Mouse (Mus musculus) heart, embryonic 11.5 days (tissue): ENCODE results near the gene Spg7. TPM values are rescaled to one million over a fixed set of nuclear protein-coding genes. Genes with fewer than 3 reads are reported as not detected.
"Not testable (repeated sequence)": the region's sequence is repeated elsewhere in the genome, so short reads cannot be mapped to it uniquely, and the experiment has no call there.

Experiments
- ATAC-seq: fragments of 200-750 bp; cut with Nextera tagmentation; replicated peaks from 2 replicates; pipeline ENCODE4 v1.8.0; 2017; ENCODE audit warnings: moderate library complexity; ENCODE audit not compliant: insufficient number of reproducible peaks, low FRiP score, low TSS enrichment
- H3K27ac ChIP-seq: fragments of 300-500 bp; sonication (generic); 2 replicates; pipeline ENCODE4 v1.5.1; 2014; ENCODE audit warnings: mild to moderate bottlenecking, low read depth, low read length
- H3K27me3 ChIP-seq: fragments of 300-500 bp; sonication (generic); 2 replicates; pipeline ENCODE4 v1.6.1; 2014; ENCODE audit warnings: mild to moderate bottlenecking, low read length, mixed read lengths; ENCODE audit not compliant: control insufficient read depth, insufficient read depth
- H3K36me3 ChIP-seq: fragments of 300-500 bp; sonication (generic); 2 replicates; pipeline ENCODE4 v1.6.1; 2014; ENCODE audit warnings: mild to moderate bottlenecking, low read length, moderate library complexity, mixed read lengths; ENCODE audit not compliant: control insufficient read depth, insufficient read depth
- H3K4me1 ChIP-seq: fragments of 300-500 bp; sonication (generic); 2 replicates; pipeline ENCODE4 v1.6.1; 2014; ENCODE audit warnings: low read length; ENCODE audit not compliant: control insufficient read depth, insufficient read depth
- H3K4me2 ChIP-seq: fragments of 300-500 bp; sonication (generic); 2 replicates; pipeline ENCODE4 v1.6.1; 2014; ENCODE audit warnings: mild to moderate bottlenecking, moderate library complexity
- H3K4me3 ChIP-seq: fragments of 300-500 bp; sonication (generic); 2 replicates; pipeline ENCODE4 v1.5.1; 2014; ENCODE audit warnings: low read depth, low read length
- H3K9ac ChIP-seq: fragments of 300-500 bp; sonication (generic); 2 replicates; pipeline ENCODE4 v1.6.1; 2014; ENCODE audit warnings: mild to moderate bottlenecking, low read depth, low read length, moderate library complexity
- H3K9me3 ChIP-seq: fragments of 300-500 bp; sonication (generic); replicated peaks from 2 replicates; pipeline ENCODE4 v1.6.1; 2016; ENCODE audit warnings: low read length; ENCODE audit not compliant: control insufficient read depth
- WGBS: fragments of 180-500 bp; shearing (Covaris S2); extraction: QIAGEN DNeasy Blood & Tissue Kit; methylation state at CpG from one replicate; pipeline ENCODE4 v1.1.7; 2014; ENCODE audit not compliant: insufficient replicate concordance; 5-methylcytosine and 5-hydroxymethylcytosine counted together
- polyA plus RNA-seq: library from polyadenylated mRNA; unstranded; fragments of >200 nt; fragmentation: Nextera tagmentation; extraction: Ambion mirVana; gene quantifications from 2 replicates; pipeline ENCODE4 v1.2.1, GENCODE M21; 2014

Spg7 gene
- polyA plus RNA-seq, 1 experiment from 2014 or later, result 48.7 TPM

- 92% methylated on average over 2 of the region's 2 CpGs for WGBS
- Histone ChIP-seq H3K4me1 (peaks cover 18% of the 10 kb centered on the region), H3K4me2 (no peak overlapping the region), H3K9me3 (no peaks in the 10 kb centered on the region), H3K27ac (no peak overlapping the region), H3K36me3 (no peaks in the 10 kb centered on the region), H3K9ac (no peak overlapping the region), H3K27me3 (no peaks in the 10 kb centered on the region), H3K4me3 (no peak overlapping the region)
- ATAC-seq, result no peak
Observed at GRCm38 (mm10) chr8:123024226-123024625, 38.5 kb upstream of the Spg7 start.

- ATAC-seq, result no peak
- no peak overlapping the region for H3K4me2 ChIP-seq
- no peaks in the 10 kb centered on the region for H3K9me3 ChIP-seq
- no peak overlapping the region for H3K27ac ChIP-seq
- H3K27me3 ChIP-seq, result no peaks in the 10 kb centered on the region
- no peak overlapping the region for H3K9ac ChIP-seq
- no peaks in the 10 kb centered on the region for H3K36me3 ChIP-seq
- H3K4me1 ChIP-seq, result peaks cover 11% of the 10 kb centered on the region
- WGBS, result 82% methylated on average over 3 of the region's 3 CpGs
- H3K4me3 ChIP-seq, result no peak overlapping the region
Observed at GRCm38 (mm10) chr8:123025951-123026351, 36.8 kb upstream of the Spg7 start.

- no peak overlapping the region for H3K4me2 ChIP-seq
- WGBS, result 84% methylated on average over 8 of the region's 8 CpGs
Observed at GRCm38 (mm10) chr8:123027786-123028185, 35.0 kb upstream of the Spg7 start.

GRCm38 (mm10) chr8:123030091-123030490 is 32.7 kb upstream of the Spg7 start:
- H3K4me2 ChIP-seq, H3K9ac ChIP-seq, H3K4me3 ChIP-seq, ATAC-seq, H3K4me1 ChIP-seq, H3K36me3 ChIP-seq, H3K27ac ChIP-seq, H3K27me3 ChIP-seq, H3K9me3 ChIP-seq: not testable (repeated sequence)
- WGBS, result 83% methylated on average over 4 of the region's 5 CpGs

More at GRCm38 (mm10) chr8:123027786-123028185, 35.0 kb upstream of the Spg7 start:
- Histone ChIP-seq H3K36me3 (no peaks in the 10 kb centered on the region), H3K27me3 (no peaks in the 10 kb centered on the region), H3K9me3 (no peaks in the 10 kb centered on the region), H3K9ac (no peak overlapping the region), H3K27ac (no peak overlapping the region), H3K4me3 (no peak overlapping the region), H3K4me1 (peaks cover 6% of the 10 kb centered on the region)
- no peak for ATAC-seq

- Histone ChIP-seq H3K27ac (no peak overlapping the region), H3K4me2 (no peak overlapping the region), H3K9ac (no peak overlapping the region), H3K27me3 (no peaks in the 10 kb centered on the region), H3K4me1 (peaks cover 2% of the 10 kb centered on the region; the same call in 1 of the 2 replicates), H3K9me3 (no peaks in the 10 kb centered on the region), H3K4me3 (no peak overlapping the region), H3K36me3 (no peaks in the 10 kb centered on the region)
- ATAC-seq, result no peak
- WGBS, result 80% methylated on average over 7 of the region's 7 CpGs
Observed at GRCm38 (mm10) chr8:123031321-123031978, 31.3 kb upstream of the Spg7 start.

- H3K9me3 ChIP-seq, result no peaks in the 10 kb centered on the region
- H3K27me3 ChIP-seq, result no peaks in the 10 kb centered on the region
- H3K9ac ChIP-seq, result no peak overlapping the region
- H3K4me1 ChIP-seq, result peaks cover 11% of the 10 kb centered on the region; the same call in 1 of the 2 replicates
- H3K4me3 ChIP-seq, result no peak overlapping the region
- no peak for ATAC-seq
- no peaks in the 10 kb centered on the region for H3K36me3 ChIP-seq
- H3K27ac ChIP-seq, result no peak overlapping the region
- H3K4me2 ChIP-seq, result no peak overlapping the region
Observed at GRCm38 (mm10) chr8:123032730-123033129, 30.0 kb upstream of the Spg7 start.

- no peaks in the 10 kb centered on the region for H3K36me3 ChIP-seq
- H3K4me3 ChIP-seq, result no peak overlapping the region
- H3K4me2 ChIP-seq, result no peak overlapping the region
- no peak overlapping the region for H3K27ac ChIP-seq
- no peak for ATAC-seq
- H3K27me3 ChIP-seq, result no peaks in the 10 kb centered on the region
- H3K4me1 ChIP-seq, result peaks cover 13% of the 10 kb centered on the region
- H3K9me3 ChIP-seq, result no peaks in the 10 kb centered on the region
- no peak overlapping the region for H3K9ac ChIP-seq
Observed at GRCm38 (mm10) chr8:123033431-123033830, 29.3 kb upstream of the Spg7 start.

- peaks cover 15% of the 10 kb centered on the region for H3K4me1 ChIP-seq
Observed at GRCm38 (mm10) chr8:123034171-123034570, 28.6 kb upstream of the Spg7 start.

GRCm38 (mm10) chr8:123036956-123037355 is 25.8 kb upstream of the Spg7 start:
- H3K4me3 ChIP-seq, result no peak overlapping the region
- H3K36me3 ChIP-seq, result no peaks in the 10 kb centered on the region
- no peak overlapping the region; the same call in 1 of the 2 replicates for H3K27ac ChIP-seq
- H3K27me3 ChIP-seq, result no peaks in the 10 kb centered on the region
- no peaks in the 10 kb centered on the region for H3K9me3 ChIP-seq
- H3K9ac ChIP-seq, result no peak overlapping the region
- peaks cover 30% of the 10 kb centered on the region for H3K4me1 ChIP-seq
- WGBS, result 51% methylated on average over 3 of the region's 3 CpGs
- ATAC-seq, result no peak; the same call in 1 of the 2 replicates
- H3K4me2 ChIP-seq, result no peak overlapping the region

More at GRCm38 (mm10) chr8:123034171-123034570, 28.6 kb upstream of the Spg7 start:
- Histone ChIP-seq H3K36me3 (no peaks in the 10 kb centered on the region), H3K4me3 (no peak overlapping the region), H3K4me2 (no peak overlapping the region), H3K9ac (no peak overlapping the region), H3K27ac (0 out of 2 replicates have a peak overlapping the region, but pooled peaks have one; percentile 2), H3K9me3 (no peaks in the 10 kb centered on the region), H3K27me3 (no peaks in the 10 kb centered on the region)
- ATAC-seq, result no peak
- 72% methylated on average over 6 of the region's 6 CpGs for whole genome bisulfite sequencing
